Mouse (Mus musculus) lung, postnatal 4 days (tissue): ENCODE data around the gene Vtcn1.

Source experiments
- DNase-seq, 2 experiments: peaks; one replicate each; pipeline ENCODE4 v3.0.0; 2021

The Vtcn1 gene

GRCm38 (mm10) chr3:100857139-100857538 lies 31.9 kb downstream of the Vtcn1 start:
- DNase-seq, result no peak

- DNase-seq, result peak in 1 of 2 experiments; percentile 22
Observed at GRCm38 (mm10) chr3:100858334-100859002, 33.2 kb downstream of the Vtcn1 start.

GRCm38 (mm10) chr3:100861307-100862303 lies 36.3 kb downstream of the Vtcn1 start:
- no peak for DNase-seq

- no peak for DNase-seq
Observed at GRCm38 (mm10) chr3:100866946-100867345, 41.7 kb downstream of the Vtcn1 start.

GRCm38 (mm10) chr3:100877057-100877456 lies 51.8 kb downstream of the Vtcn1 start:
- DNase-seq, result no peak

- DNase-seq, result no peak
Observed at GRCm38 (mm10) chr3:100881403-100881802, 56.1 kb downstream of the Vtcn1 start.

- no peak for DNase-seq
Observed at GRCm38 (mm10) chr3:100881843-100882634, 56.8 kb downstream of the Vtcn1 start.

GRCm38 (mm10) chr3:100889234-100889633 lies 64.0 kb downstream of the Vtcn1 start:
- DNase-seq, result no peak

- no peak for DNase-seq
Observed at GRCm38 (mm10) chr3:100890406-100890805, 65.1 kb downstream of the Vtcn1 start.

- DNase-seq, result no peak
Observed at GRCm38 (mm10) chr3:100892383-100893335, 67.4 kb downstream of the Vtcn1 start.

- no peak for DNase-seq
Observed at GRCm38 (mm10) chr3:100895500-100895899, 70.2 kb downstream of the Vtcn1 start.

- no peak for DNase-seq
Observed at GRCm38 (mm10) chr3:100906128-100906527, 80.9 kb downstream of the Vtcn1 start.

- peak in 1 of 2 experiments; percentile 23 for DNase-seq
Observed at GRCm38 (mm10) chr3:100906916-100907315, 81.7 kb downstream of the Vtcn1 start.

GRCm38 (mm10) chr3:100908594-100908993 lies 83.3 kb downstream of the Vtcn1 start:
- DNase-seq, result no peak

- DNase-seq, result no peak
Observed at GRCm38 (mm10) chr3:100910621-100911020, 85.4 kb downstream of the Vtcn1 start.

GRCm38 (mm10) chr3:100911026-100911425 lies 85.8 kb downstream of the Vtcn1 start:
- DNase-seq, result no peak

GRCm38 (mm10) chr3:100911498-100912213 lies 86.4 kb downstream of the Vtcn1 start:
- DNase-seq, result no peak

- no peak for DNase-seq
Observed at GRCm38 (mm10) chr3:100916844-100917243, 91.6 kb downstream of the Vtcn1 start.

- no peak for DNase-seq
Observed at GRCm38 (mm10) chr3:100920611-100921140, 95.4 kb downstream of the Vtcn1 start.

GRCm38 (mm10) chr3:100921825-100922505 lies 96.7 kb downstream of the Vtcn1 start, which contains the start of gene Trim45:
Gene Trim45, plus strand, starts transcription at chr3:100922202.
- peak; percentile 98 to 100 for DNase-seq
